Mouse (Mus musculus) layer of hippocampus, adult 2 months (tissue): Measurements from ENCODE around the gene Xkrx. TPM values are rescaled to one million over a fixed set of nuclear protein-coding genes. Genes with fewer than 3 reads are reported as not detected.

Experiments
- DNase-seq, 2 experiments: peaks; one replicate each; pipeline ENCODE4 v3.0.0; 2022; ENCODE audit warnings: low spot score in 2 of 2
- H3K27ac ChIP-seq: fragments of 200-600 bp; 2 replicates; pipeline ENCODE4 v1.8.1; 2022
- H3K4me3 ChIP-seq: fragments of 200-600 bp; 2 replicates; pipeline ENCODE4 v1.8.1; 2022; ENCODE audit warnings: mild to moderate bottlenecking
- CTCF ChIP-seq: fragments of 200-600 bp; conservative IDR thresholded peaks from 2 replicates; pipeline ENCODE4 v1.8.1; 2022; ENCODE audit warnings: antibody characterized with exemption, mild to moderate bottlenecking, moderate library complexity
- total RNA-seq, 2 experiments: library from RNA; stranded (reverse); gene quantifications; 2 replicates each; pipeline ENCODE4 v1.2.3; 2021

Xkrx gene
- total RNA-seq, 2 experiments from 2014 or later, result 0.54 to 1.1 TPM

DNA sequence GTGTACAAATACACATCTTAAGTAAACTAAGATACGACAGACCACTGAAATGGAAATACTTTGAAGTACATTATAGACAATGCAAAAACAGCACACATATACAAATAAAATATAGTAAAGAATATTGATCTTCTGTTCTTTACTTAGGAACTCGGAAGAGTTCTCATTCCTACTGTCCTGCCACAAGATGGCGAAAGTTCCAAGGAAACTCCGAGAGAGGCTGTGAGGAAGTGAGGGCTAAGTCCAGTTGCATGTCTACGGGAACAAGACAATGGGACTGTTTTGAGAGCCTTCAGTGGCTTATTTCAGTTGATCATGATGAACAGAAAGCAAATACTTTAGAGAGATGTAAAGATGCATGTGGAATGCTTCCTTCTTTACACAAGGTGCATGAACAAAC is 29.6 kb downstream of the Xkrx start:
- TF ChIP-seq CTCF, result peak; percentile 74
- Histone ChIP-seq H3K27ac (no peak overlapping the region), H3K4me3 (no peak overlapping the region)
- DNase-seq, result peak; percentile 5 to 9

DNA sequence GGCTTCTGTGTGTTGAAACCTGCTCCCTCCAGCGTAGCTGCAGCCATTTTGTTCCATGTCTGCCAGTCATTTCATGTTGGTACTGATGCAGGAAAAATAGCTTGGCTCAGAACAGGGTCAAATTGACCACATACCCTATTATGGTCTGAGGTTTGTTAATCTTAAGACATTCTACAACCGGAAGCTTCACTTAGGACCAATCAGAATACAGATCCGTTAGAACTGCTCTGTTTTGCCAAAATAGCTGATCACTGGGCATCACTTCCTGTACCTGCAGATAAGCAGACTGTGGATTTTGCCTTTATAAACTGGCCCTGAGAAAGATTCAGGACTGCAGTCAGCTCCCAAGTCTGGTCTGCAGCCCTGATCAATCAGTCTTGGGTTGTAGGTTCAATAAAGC is 33.3 kb downstream of the Xkrx start:
- Histone ChIP-seq H3K4me3 (no peak overlapping the region), H3K27ac (no peak overlapping the region)
- TF ChIP-seq CTCF, result no peak
- no peak for DNase-seq

DNA sequence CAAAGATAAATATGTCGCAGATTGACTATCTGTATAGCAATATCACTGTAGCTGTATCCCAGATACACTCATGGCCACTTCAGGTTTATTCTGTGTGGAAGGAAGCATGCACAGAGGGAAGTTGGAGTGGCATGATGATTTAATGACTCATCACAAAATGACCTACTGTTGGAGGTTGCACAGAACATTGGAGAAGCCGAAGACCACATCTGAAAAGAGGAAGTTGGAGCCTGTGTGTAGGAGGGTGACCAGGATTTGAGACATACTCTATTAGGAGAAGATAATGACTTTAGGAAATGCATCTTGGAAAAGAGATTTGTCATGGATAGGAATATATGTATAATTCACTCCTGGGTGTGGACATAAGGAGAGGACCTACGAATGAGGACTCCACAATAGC is 45.5 kb downstream of the Xkrx start:
- DNase-seq, result no peak
- Histone ChIP-seq H3K4me3 (no peak overlapping the region), H3K27ac (no peak overlapping the region)
- no peak for TF ChIP-seq CTCF

DNA sequence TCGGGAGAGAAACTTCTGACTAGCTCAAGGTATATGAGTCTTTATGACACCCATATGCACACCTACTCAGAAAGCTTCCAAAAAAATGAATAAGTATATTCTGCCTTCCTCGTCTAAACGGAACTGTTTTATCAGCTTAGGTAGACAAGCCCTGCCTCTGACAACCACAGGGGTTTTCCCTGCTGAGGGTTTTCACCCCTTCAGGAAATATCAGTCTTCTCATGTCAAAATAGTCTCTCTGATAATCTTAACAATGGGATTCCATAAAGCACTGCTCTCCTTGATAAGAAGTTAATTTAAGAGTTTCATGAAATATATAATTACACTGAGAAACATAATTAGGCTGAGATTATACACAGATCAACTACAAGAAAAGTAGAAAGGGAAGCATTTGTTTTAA is 50.1 kb downstream of the Xkrx start:
- Histone ChIP-seq H3K27ac (no peak overlapping the region), H3K4me3 (no peak overlapping the region)
- no peak for DNase-seq
- TF ChIP-seq CTCF, result no peak

DNA sequence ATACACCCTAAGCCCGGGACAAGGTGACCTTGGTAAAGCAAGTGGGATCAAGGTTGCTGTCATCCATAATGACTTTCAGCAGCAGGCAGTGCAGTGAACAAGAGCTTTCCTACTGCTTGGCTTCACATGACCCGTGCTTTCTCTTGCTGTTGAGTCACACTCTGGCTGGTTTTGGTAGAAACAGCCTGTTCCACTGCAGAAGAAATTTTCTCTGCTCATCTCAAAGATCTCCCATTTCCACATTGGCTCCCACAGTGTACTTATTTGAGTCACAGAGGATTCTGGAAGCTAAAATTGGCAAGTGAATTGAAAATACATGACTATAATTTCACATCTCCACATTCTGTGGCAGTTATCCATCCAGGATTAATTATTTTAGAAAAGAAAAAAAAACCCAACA is 59.2 kb downstream of the Xkrx start:
- no peak for TF ChIP-seq CTCF
- H3K27ac ChIP-seq, result peak overlapping the region; percentile 23; the same call in 1 of the 2 replicates
- H3K4me3 ChIP-seq, result no peak overlapping the region
- DNase-seq, result peak in 1 of 2 experiments; percentile 8

Other genes with a start within 250 kb of the Xkrx start
- 1 to 10 TPM; 1.5 TPM for gene Sytl4, start 180.3 kb downstream of the Xkrx start, total RNA-seq
- 100 to 1,000 TPM in 1 of 2 experiments, 10 to 100 TPM in 1; 92.6 to 104 TPM for gene Cstf2, start 102.9 kb downstream of the Xkrx start, total RNA-seq
- not detected for gene Arl13a, start 25.4 kb upstream of the Xkrx start, total RNA-seq
- under 1 TPM in 1 of 2 experiments, not detected in 1; 0.56 TPM for gene Nox1, start 59.9 kb upstream of the Xkrx start, total RNA-seq
- 1 to 10 TPM; 8.0 to 8.3 TPM for gene Trmt2b, start 114.9 kb upstream of the Xkrx start, total RNA-seq
- 10 to 100 TPM; 47.1 to 53.0 TPM for gene Tmem35a, start 133.1 kb upstream of the Xkrx start, total RNA-seq
- gene Cenpi, start 146.0 kb upstream of the Xkrx start, total RNA-seq, result under 1 TPM; 0.23 to 0.42 TPM
- 10 to 100 TPM; 41.8 to 45.1 TPM for gene Drp2, start 242.5 kb upstream of the Xkrx start, total RNA-seq